Mouse (Mus musculus): Measurements from ENCODE around the gene Hist1h3c. TPM values are rescaled to one million over a fixed set of nuclear protein-coding genes. Genes with fewer than 3 reads are reported as not detected.
"Not testable (repeated sequence)": the region's sequence is repeated elsewhere in the genome, so short reads cannot be mapped to it uniquely, and the experiment has no call there.

The Hist1h3c gene
- polyA plus RNA-seq, 1 experiment from 2014 or later: 18.1 TPM

DNA sequence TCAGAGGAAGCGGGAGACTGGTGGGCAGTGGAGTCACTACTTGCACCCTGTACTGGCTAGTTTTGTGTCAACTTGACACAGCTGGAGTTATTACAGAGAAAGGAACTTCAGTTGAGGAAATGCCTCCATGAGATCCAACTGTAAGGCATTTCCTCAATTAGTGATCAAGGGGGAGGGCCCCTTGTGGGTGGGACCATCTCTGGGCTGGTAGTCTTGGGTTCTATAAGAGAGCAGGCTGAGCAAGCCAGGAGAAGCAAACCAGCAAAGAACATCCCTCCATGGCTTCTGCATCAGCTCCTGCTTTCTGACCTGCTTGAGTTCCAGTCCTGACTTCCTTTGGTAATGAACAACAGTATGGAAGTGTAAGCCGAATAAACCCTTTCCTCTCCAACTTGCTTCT is 42.6 kb downstream of the Hist1h3c start:
- not testable (repeated sequence) for H3K9ac ChIP-seq (replicated peaks; ENCODE audit: low read length); H3K4me1 ChIP-seq (ENCODE audit: control insufficient read depth, insufficient read depth, low read length); ATAC-seq (replicated peaks; ENCODE audit: insufficient number of reproducible peaks, low FRiP score, low TSS enrichment, low read depth); H3K27me3 ChIP-seq (ENCODE audit: control insufficient read depth, insufficient read depth, low read length); H3K27ac ChIP-seq (replicated peaks; ENCODE audit: low read depth, low read length); H3K4me3 ChIP-seq (ENCODE audit: low read depth, low read length); H3K4me2 ChIP-seq (ENCODE audit: low read depth, low read length); H3K36me3 ChIP-seq (replicated peaks; ENCODE audit: control insufficient read depth, insufficient read depth, low read depth, low read length); H3K9me3 ChIP-seq (replicated peaks; ENCODE audit: control insufficient read depth, low read length); DNase-seq (ENCODE audit: low spot score)
- 89% methylated on average over 2 of the region's 2 CpGs for WGBS

GRCm38 (mm10) chr13:23702220-23702619 is 43.2 kb downstream of the Hist1h3c start:
- H3K9me3 ChIP-seq (replicated peaks; ENCODE audit: control insufficient read depth, low read length): no peaks in the 10 kb centered on the region
- no peaks in the 10 kb centered on the region for H3K27me3 ChIP-seq (ENCODE audit: control insufficient read depth, insufficient read depth, low read length)
- WGBS: 79% methylated on average over 4 of the region's 4 CpGs
- no peak for DNase-seq (ENCODE audit: low spot score)
- H3K4me2 ChIP-seq (ENCODE audit: low read depth, low read length): no peak overlapping the region
- H3K4me3 ChIP-seq (ENCODE audit: low read depth, low read length): no peak overlapping the region
- H3K9ac ChIP-seq (replicated peaks; ENCODE audit: low read length): no peak overlapping the region
- no peak overlapping the region for H3K27ac ChIP-seq (replicated peaks; ENCODE audit: low read depth, low read length)
- ATAC-seq (replicated peaks; ENCODE audit: insufficient number of reproducible peaks, low FRiP score, low TSS enrichment, low read depth): no peak
- H3K4me1 ChIP-seq (ENCODE audit: control insufficient read depth, insufficient read depth, low read length): no peaks in the 10 kb centered on the region
- no peaks in the 10 kb centered on the region for H3K36me3 ChIP-seq (replicated peaks; ENCODE audit: control insufficient read depth, insufficient read depth, low read depth, low read length)

- WGBS: 31% methylated on average over 8 of the region's 8 CpGs
These were observed 44.4 kb downstream of the Hist1h3c start for GRCm38 (mm10) chr13:23700786-23701520.

GRCm38 (mm10) chr13:23699767-23700166 is 45.6 kb downstream of the Hist1h3c start:
- H3K4me3 ChIP-seq (ENCODE audit: low read depth, low read length): no peak overlapping the region
- WGBS: 63% methylated on average over 3 of the region's 3 CpGs
- no peak for ATAC-seq (replicated peaks; ENCODE audit: insufficient number of reproducible peaks, low FRiP score, low TSS enrichment, low read depth)
- no peaks in the 10 kb centered on the region for H3K36me3 ChIP-seq (replicated peaks; ENCODE audit: control insufficient read depth, insufficient read depth, low read depth, low read length)
- no peak overlapping the region for H3K9ac ChIP-seq (replicated peaks; ENCODE audit: low read length)
- H3K27me3 ChIP-seq (ENCODE audit: control insufficient read depth, insufficient read depth, low read length): no peaks in the 10 kb centered on the region
- DNase-seq (ENCODE audit: low spot score): no peak
- H3K4me2 ChIP-seq (ENCODE audit: low read depth, low read length): no peak overlapping the region
- no peak overlapping the region for H3K27ac ChIP-seq (replicated peaks; ENCODE audit: low read depth, low read length)
- H3K4me1 ChIP-seq (ENCODE audit: control insufficient read depth, insufficient read depth, low read length): no peaks in the 10 kb centered on the region
- H3K9me3 ChIP-seq (replicated peaks; ENCODE audit: control insufficient read depth, low read length): no peaks in the 10 kb centered on the region

More at GRCm38 (mm10) chr13:23700786-23701520, 44.4 kb downstream of the Hist1h3c start:
- H3K36me3 ChIP-seq (replicated peaks; ENCODE audit: control insufficient read depth, insufficient read depth, low read depth, low read length): no peaks in the 10 kb centered on the region
- H3K27me3 ChIP-seq (ENCODE audit: control insufficient read depth, insufficient read depth, low read length): no peaks in the 10 kb centered on the region
- H3K27ac ChIP-seq (replicated peaks; ENCODE audit: low read depth, low read length): no peak overlapping the region
- no peaks in the 10 kb centered on the region for H3K9me3 ChIP-seq (replicated peaks; ENCODE audit: control insufficient read depth, low read length)
- no peak overlapping the region for H3K4me2 ChIP-seq (ENCODE audit: low read depth, low read length)
- H3K4me1 ChIP-seq (ENCODE audit: control insufficient read depth, insufficient read depth, low read length): no peaks in the 10 kb centered on the region
- no peak overlapping the region for H3K4me3 ChIP-seq (ENCODE audit: low read depth, low read length)
- H3K9ac ChIP-seq (replicated peaks; ENCODE audit: low read length): no peak overlapping the region; the same call in 1 of the 2 replicates
- peak; percentile 53; the same call in 1 of the 2 replicates for ATAC-seq (replicated peaks; ENCODE audit: insufficient number of reproducible peaks, low FRiP score, low TSS enrichment, low read depth)
- DNase-seq (ENCODE audit: low spot score): peak; percentile 89

GRCm38 (mm10) chr13:23698996-23699395 is 46.4 kb downstream of the Hist1h3c start:
- DNase-seq (ENCODE audit: low spot score) (no peak), ATAC-seq (replicated peaks; ENCODE audit: insufficient number of reproducible peaks, low FRiP score, low TSS enrichment, low read depth) (no peak)
- Histone ChIP-seq H3K4me2 (ENCODE audit: low read depth, low read length) (no peak overlapping the region), H3K4me3 (ENCODE audit: low read depth, low read length) (no peak overlapping the region), H3K9ac (replicated peaks; ENCODE audit: low read length) (no peak overlapping the region; the same call in 1 of the 2 replicates), H3K36me3 (replicated peaks; ENCODE audit: control insufficient read depth, insufficient read depth, low read depth, low read length) (no peaks in the 10 kb centered on the region), H3K27ac (replicated peaks; ENCODE audit: low read depth, low read length) (peak overlapping the region; percentile 57; the same call in 1 of the 2 replicates), H3K9me3 (replicated peaks; ENCODE audit: control insufficient read depth, low read length) (no peaks in the 10 kb centered on the region), H3K4me1 (ENCODE audit: control insufficient read depth, insufficient read depth, low read length) (no peaks in the 10 kb centered on the region), H3K27me3 (ENCODE audit: control insufficient read depth, insufficient read depth, low read length) (no peaks in the 10 kb centered on the region)
- 63% methylated on average over 6 of the region's 6 CpGs for WGBS

DNA sequence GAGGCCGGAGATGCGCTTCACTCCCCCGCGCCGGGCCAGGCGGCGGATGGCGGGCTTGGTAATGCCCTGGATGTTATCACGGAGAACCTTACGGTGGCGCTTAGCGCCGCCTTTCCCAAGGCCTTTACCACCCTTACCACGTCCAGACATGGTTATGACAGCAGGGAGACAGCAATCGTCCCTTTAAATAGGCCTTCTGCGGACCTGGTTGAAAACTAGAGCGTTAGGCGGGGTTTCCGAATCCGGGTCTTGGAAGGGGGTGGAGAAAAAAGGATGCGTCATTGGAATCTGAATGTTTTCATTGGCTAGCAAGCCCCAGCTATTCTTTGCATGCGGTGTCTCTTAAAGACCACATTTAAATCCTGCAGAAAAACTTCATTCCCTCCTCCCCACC is 47.1 kb downstream of the Hist1h3c start, which contains the start of gene Hist1h4c:
TSS of gene Hist1h4c (minus strand) at position 155 of the 394 bp plus-strand sequence.
- 0% methylated on average over 22 of the region's 22 CpGs for WGBS
- H3K4me3 ChIP-seq (ENCODE audit: low read depth, low read length): peak within 1 kb of the TSS; percentile 40
- DNase-seq (ENCODE audit: low spot score) (peak; percentile 99), ATAC-seq (replicated peaks; ENCODE audit: insufficient number of reproducible peaks, low FRiP score, low TSS enrichment, low read depth) (peak; percentile 98)
- H3K27me3 ChIP-seq (ENCODE audit: control insufficient read depth, insufficient read depth, low read length): no peaks in the 10 kb centered on the region
- H3K9ac ChIP-seq (replicated peaks; ENCODE audit: low read length): peak within 1 kb of the TSS; percentile 68
- H3K27ac ChIP-seq (replicated peaks; ENCODE audit: low read depth, low read length): peak within 1 kb of the TSS; percentile 83
- H3K36me3 ChIP-seq (replicated peaks; ENCODE audit: control insufficient read depth, insufficient read depth, low read depth, low read length): no peaks in the 10 kb centered on the region
- H3K4me2 ChIP-seq (ENCODE audit: low read depth, low read length): peak within 1 kb of the TSS; percentile 62
- H3K4me1 ChIP-seq (ENCODE audit: control insufficient read depth, insufficient read depth, low read length): no peaks in the 10 kb centered on the region
- H3K9me3 ChIP-seq (replicated peaks; ENCODE audit: control insufficient read depth, low read length): no peaks in the 10 kb centered on the region

- DNase-seq (ENCODE audit: low spot score) (peak; percentile 86), ATAC-seq (replicated peaks; ENCODE audit: insufficient number of reproducible peaks, low FRiP score, low TSS enrichment, low read depth) (peak; percentile 60)
- Histone ChIP-seq H3K4me2 (ENCODE audit: low read depth, low read length) (peak overlapping the region; percentile 62), H3K36me3 (replicated peaks; ENCODE audit: control insufficient read depth, insufficient read depth, low read depth, low read length) (no peaks in the 10 kb centered on the region), H3K9ac (replicated peaks; ENCODE audit: low read length) (peak overlapping the region; percentile 68), H3K4me3 (ENCODE audit: low read depth, low read length) (peak overlapping the region; percentile 40), H3K4me1 (ENCODE audit: control insufficient read depth, insufficient read depth, low read length) (no peaks in the 10 kb centered on the region), H3K27ac (replicated peaks; ENCODE audit: low read depth, low read length) (peak overlapping the region; percentile 83), H3K9me3 (replicated peaks; ENCODE audit: control insufficient read depth, low read length) (no peaks in the 10 kb centered on the region), H3K27me3 (ENCODE audit: control insufficient read depth, insufficient read depth, low read length) (no peaks in the 10 kb centered on the region)
- under 1% methylated on average over 22 of the region's 32 CpGs for WGBS
These were observed 47.7 kb downstream of the Hist1h3c start for GRCm38 (mm10) chr13:23697491-23698299.

DNA sequence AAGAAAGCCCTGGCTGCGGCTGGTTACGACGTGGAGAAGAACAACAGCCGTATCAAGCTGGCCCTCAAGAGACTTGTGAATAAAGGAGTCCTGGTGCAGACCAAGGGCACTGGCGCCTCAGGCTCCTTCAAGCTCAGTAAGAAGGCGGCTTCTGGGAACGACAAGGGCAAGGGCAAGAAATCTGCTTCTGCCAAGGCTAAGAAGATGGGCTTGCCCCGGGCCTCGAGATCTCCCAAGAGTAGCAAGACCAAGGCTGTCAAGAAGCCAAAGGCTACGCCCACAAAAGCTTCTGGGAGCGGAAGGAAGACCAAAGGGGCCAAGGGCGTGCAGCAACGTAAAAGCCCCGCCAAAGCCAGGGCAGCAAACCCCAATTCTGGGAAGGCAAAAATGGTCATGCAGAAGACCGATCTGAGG is 49.3 kb downstream of the Hist1h3c start:
- H3K36me3 ChIP-seq (replicated peaks; ENCODE audit: control insufficient read depth, insufficient read depth, low read depth, low read length): no peaks in the 10 kb centered on the region
- DNase-seq (ENCODE audit: low spot score) (no peak), ATAC-seq (replicated peaks; ENCODE audit: insufficient number of reproducible peaks, low FRiP score, low TSS enrichment, low read depth) (no peak)
- no peak overlapping the region for H3K27ac ChIP-seq (replicated peaks; ENCODE audit: low read depth, low read length)
- no peak overlapping the region for H3K4me3 ChIP-seq (ENCODE audit: low read depth, low read length)
- H3K4me1 ChIP-seq (ENCODE audit: control insufficient read depth, insufficient read depth, low read length): no peaks in the 10 kb centered on the region
- H3K9ac ChIP-seq (replicated peaks; ENCODE audit: low read length): no peak overlapping the region
- no peak overlapping the region for H3K4me2 ChIP-seq (ENCODE audit: low read depth, low read length)
- no peaks in the 10 kb centered on the region for H3K27me3 ChIP-seq (ENCODE audit: control insufficient read depth, insufficient read depth, low read length)
- no peaks in the 10 kb centered on the region for H3K9me3 ChIP-seq (replicated peaks; ENCODE audit: control insufficient read depth, low read length)
- 54% methylated on average over 15 of the region's 15 CpGs for WGBS
